Mouse (Mus musculus): Measurements from ENCODE around the gene B020011L13Rik.
"Not testable (repeated sequence)": the region's sequence is repeated elsewhere in the genome, so short reads cannot be mapped to it uniquely, and the experiment has no call there.

The B020011L13Rik gene

DNA sequence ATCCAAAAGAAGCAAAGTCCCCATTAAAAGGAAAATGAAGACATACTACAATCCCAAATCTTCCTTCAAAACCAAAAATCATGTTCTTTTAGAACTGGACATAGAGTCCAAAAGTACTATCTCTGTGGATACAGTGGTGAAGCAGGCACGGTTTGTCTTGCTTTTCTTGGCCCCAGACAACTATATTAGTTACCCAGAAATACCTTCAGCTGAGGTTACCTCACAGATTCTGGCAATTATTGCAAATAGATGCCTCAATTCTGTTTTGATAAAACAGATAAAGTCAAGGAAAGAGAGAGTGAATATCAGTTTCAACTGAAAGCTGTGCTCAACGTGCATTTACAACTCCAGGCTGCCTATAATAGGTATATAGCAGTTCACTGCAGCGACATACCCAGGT, at the start of gene B020011L13Rik:
Gene B020011L13Rik, plus strand, starts transcription at position 301 of the 400 bp plus-strand sequence.
- DNase-seq (ENCODE audit: low read depth in 1 of 2, low spot score in 2 of 2) = not testable (repeated sequence)

DNA sequence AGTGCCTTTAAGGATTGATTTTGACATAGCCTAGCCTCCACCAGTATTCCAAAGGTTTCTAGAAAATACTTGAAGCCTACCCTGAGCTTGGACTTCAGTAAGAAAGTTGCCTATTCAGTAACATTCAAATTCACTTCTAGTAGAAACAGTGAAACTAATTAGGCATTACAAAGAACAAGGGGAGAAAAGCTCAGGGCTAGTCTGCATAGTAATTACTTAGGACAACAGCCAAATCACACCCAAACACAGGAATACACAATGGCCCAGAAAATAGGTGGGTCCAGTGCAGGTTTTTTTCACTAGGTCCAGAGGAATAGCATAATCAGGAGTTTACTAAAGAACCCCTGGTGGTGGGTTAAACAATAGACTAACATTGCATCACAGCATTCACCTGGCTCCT, 35.3 kb downstream of the B020011L13Rik start:
- DNase-seq (ENCODE audit: low read depth in 1 of 2, low spot score in 2 of 2) = not testable (repeated sequence)

DNA sequence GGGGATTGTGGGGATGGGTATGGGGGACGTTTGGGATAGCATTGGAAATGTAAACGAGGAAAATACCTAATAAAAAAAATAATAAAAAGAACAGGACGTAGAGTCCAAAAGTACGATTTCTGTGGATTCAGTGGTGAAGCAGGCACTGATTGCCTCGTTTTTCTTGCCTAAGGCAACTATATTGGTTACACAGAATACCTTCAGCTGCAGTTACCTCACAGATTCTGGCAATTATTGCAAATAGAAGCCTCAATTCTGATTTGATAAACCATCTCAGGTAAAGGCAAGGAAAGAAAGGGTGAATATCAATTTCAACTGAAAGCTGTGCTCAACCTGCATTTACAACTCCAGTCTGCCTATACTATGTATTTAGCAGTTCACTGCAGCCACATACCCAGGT, 48.8 kb downstream of the B020011L13Rik start, which contains the start of gene Gm28360:
Gene Gm28360, plus strand, starts transcription at position 301 of the 400 bp plus-strand sequence.
- not testable (repeated sequence) for DNase-seq (ENCODE audit: low read depth in 1 of 2, low spot score in 2 of 2)

DNA sequence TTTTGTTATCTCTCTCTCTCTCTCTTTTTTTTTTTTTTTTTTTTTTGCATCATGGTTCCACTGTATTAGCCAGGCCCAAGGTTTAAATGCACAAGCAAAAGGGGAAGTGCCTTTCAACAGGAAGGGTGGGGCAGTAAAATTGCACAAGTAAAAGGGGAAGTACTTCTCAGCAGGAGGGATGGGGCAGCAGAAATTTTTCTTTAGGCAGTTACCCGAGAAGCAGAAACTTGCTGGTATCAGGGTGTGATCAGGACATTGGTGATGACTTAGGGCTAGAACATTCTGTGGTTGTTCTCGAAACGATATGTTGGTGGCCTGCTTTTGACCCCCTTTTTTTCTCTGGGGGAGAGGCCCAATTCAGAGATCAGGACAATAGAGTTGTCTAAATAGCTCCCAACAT, 70.8 kb downstream of the B020011L13Rik start:
- DNase-seq (ENCODE audit: low read depth in 1 of 2, low spot score in 2 of 2) = not testable (repeated sequence)
